Mouse (Mus musculus): ENCODE measurements at regions not wholly inside any gene's neighbourhood (a gene's known extent, or its start where the extent isn't known, plus 50 kb on each side); places are given as distances from the start of the nearest gene placed in this dataset.

DNA sequence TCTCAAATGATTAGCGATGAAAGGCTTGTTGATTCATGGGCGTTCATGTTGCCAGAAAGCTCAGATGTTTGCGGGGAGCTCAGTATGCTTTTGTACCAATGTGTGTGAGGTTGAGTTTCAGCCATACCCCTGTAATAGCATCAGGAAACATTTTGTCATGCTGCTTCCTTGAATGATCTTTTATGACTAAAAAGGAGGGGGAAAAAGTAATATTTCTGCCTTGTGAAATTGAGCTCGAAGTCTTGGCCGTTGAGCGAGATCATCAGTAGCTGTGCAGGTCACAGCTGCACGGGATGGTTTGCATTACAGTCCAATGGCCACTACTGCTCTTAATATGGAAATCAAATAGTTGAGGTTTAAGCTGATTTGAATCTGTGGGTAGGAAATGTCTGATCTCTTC, 145.3 kb upstream of the Fermt1 start:
- Histone ChIP-seq H3K4me3 (ENCODE audit: low read depth, low read length) (no peak overlapping the region), H3K27ac (ENCODE audit: low read length) (no peak overlapping the region), H3K9ac (replicated peaks; ENCODE audit: low read depth) (no peak overlapping the region), H3K4me2 (replicated peaks; ENCODE audit: low read depth, low read length) (no peak overlapping the region), H3K36me3 (ENCODE audit: insufficient read depth, low read length) (no peaks in the 10 kb centered on the region), H3K4me1 (ENCODE audit: insufficient read depth, low read depth, low read length) (no peaks in the 10 kb centered on the region), H3K9me3 (ENCODE audit: low read length) (no peaks in the 10 kb centered on the region), H3K27me3 (replicated peaks; ENCODE audit: insufficient read depth, low read length) (no peaks in the 10 kb centered on the region)
- ATAC-seq (no peak), DNase-seq (ENCODE audit: low spot score) (no peak)
- TF ChIP-seq EP300 (IDR thresholded peaks at IDR 0.05) (no peak), CTCF (IDR thresholded peaks at IDR 0.05) (no peak)
- WGBS: 84% methylated on average over 7 of the region's 7 CpGs

DNA sequence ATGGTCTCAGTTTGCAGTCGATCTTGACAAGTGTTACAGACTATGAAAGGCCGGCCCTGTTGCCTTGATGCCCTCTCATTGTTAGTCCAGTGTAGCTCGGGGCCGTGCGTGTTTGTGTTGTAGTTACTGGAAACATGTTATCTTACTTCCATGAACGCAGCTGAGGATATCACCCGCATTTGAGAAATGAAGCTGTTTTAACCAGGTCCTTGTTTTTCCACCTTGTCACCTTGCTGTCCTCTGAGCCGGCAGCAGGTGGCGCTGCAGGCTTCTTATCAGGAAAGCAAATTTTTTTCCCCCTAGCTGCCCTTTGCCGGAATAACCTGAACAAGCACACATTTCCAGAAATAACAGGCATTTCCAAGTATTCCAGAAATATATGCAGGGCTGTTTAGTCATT, 167.9 kb upstream of the Fermt1 start:
- Histone ChIP-seq H3K9me3 (ENCODE audit: low read length) (no peaks in the 10 kb centered on the region), H3K4me3 (ENCODE audit: low read depth, low read length) (no peak overlapping the region), H3K36me3 (ENCODE audit: insufficient read depth, low read length) (no peaks in the 10 kb centered on the region), H3K27ac (ENCODE audit: low read length) (no peak overlapping the region), H3K4me2 (replicated peaks; ENCODE audit: low read depth, low read length) (no peak overlapping the region), H3K27me3 (replicated peaks; ENCODE audit: insufficient read depth, low read length) (no peaks in the 10 kb centered on the region), H3K9ac (replicated peaks; ENCODE audit: low read depth) (no peak overlapping the region), H3K4me1 (ENCODE audit: insufficient read depth, low read depth, low read length) (no peaks in the 10 kb centered on the region)
- no peak for ATAC-seq
- peak; percentile 81 for DNase-seq (ENCODE audit: low spot score)
- TF ChIP-seq EP300 (IDR thresholded peaks at IDR 0.05) (no peak), CTCF (IDR thresholded peaks at IDR 0.05) (peak; percentile 94)
- WGBS: 20% methylated on average over 10 of the region's 10 CpGs

DNA sequence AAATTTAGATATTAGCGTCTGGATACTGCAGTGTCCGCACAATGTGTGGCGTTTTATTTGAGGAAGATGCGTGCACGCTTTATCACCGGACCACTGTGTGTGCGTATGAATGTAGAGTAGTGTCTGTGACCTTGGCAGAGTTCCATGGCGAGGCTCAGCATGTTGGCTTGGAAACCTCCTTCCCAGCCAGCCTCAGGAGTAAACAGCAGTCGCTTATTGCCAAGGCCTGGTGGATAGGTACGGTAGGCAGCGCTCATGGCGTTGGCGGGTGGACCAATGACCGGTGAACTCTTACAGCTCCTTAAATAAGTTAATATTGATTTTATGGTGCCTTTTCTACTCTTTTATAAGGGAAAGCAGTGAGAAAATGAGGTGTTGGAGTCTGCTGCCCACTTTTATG, 172.9 kb upstream of the Fermt1 start:
- 80% methylated on average over 14 of the region's 14 CpGs for WGBS
- H3K4me1 ChIP-seq (ENCODE audit: insufficient read depth, low read depth, low read length): no peaks in the 10 kb centered on the region
- ATAC-seq: no peak

DNA sequence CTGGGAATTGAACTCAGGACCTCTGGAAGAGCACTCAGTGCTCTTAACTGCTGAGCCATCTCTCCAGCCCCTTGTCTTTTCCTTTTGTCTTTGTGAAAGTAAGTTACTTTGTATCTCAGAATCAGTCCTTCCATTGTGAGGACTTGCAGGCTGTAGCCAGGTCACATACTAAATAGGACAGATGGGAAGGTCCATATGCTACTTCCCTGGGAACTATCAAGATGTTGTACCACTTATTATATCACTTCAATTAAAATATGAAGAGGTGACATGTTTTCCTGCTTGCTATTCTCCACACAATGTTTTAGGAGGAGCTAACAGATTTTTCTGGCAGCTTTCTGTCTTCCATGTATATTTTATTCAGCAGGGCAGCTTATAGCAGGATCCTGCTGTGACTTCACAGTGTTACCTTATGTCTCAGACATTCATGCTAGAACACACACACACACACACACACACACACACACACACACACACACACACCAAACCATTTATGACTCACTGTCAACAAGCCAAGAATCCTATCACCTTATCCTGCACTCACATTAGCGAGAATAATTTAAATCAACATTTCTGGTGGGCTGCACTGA, 179.6 kb upstream of the Fermt1 start:
- WGBS: 83% methylated on average over 1 of the region's 1 CpGs
- Histone ChIP-seq H3K36me3 (ENCODE audit: insufficient read depth, low read length) (no peaks in the 10 kb centered on the region), H3K4me2 (replicated peaks; ENCODE audit: low read depth, low read length) (no peak overlapping the region), H3K4me3 (ENCODE audit: low read depth, low read length) (no peak overlapping the region), H3K27ac (ENCODE audit: low read length) (no peak overlapping the region), H3K9me3 (ENCODE audit: low read length) (no peaks in the 10 kb centered on the region), H3K4me1 (ENCODE audit: insufficient read depth, low read depth, low read length) (no peaks in the 10 kb centered on the region), H3K27me3 (replicated peaks; ENCODE audit: insufficient read depth, low read length) (no peaks in the 10 kb centered on the region), H3K9ac (replicated peaks; ENCODE audit: low read depth) (no peak overlapping the region)
- ATAC-seq (no peak), DNase-seq (ENCODE audit: low spot score) (no peak)
- TF ChIP-seq EP300 (IDR thresholded peaks at IDR 0.05): no peak
- TF ChIP-seq CTCF (IDR thresholded peaks at IDR 0.05): no peak

More for the DNA sequence above, 172.9 kb upstream of the Fermt1 start:
- Histone ChIP-seq H3K27ac (ENCODE audit: low read length) (no peak overlapping the region), H3K9me3 (ENCODE audit: low read length) (no peaks in the 10 kb centered on the region), H3K4me2 (replicated peaks; ENCODE audit: low read depth, low read length) (no peak overlapping the region), H3K36me3 (ENCODE audit: insufficient read depth, low read length) (no peaks in the 10 kb centered on the region), H3K4me3 (ENCODE audit: low read depth, low read length) (no peak overlapping the region), H3K27me3 (replicated peaks; ENCODE audit: insufficient read depth, low read length) (no peaks in the 10 kb centered on the region), H3K9ac (replicated peaks; ENCODE audit: low read depth) (no peak overlapping the region)
- TF ChIP-seq EP300 (IDR thresholded peaks at IDR 0.05): no peak
- TF ChIP-seq CTCF (IDR thresholded peaks at IDR 0.05): no peak
- DNase-seq (ENCODE audit: low spot score): no peak

DNA sequence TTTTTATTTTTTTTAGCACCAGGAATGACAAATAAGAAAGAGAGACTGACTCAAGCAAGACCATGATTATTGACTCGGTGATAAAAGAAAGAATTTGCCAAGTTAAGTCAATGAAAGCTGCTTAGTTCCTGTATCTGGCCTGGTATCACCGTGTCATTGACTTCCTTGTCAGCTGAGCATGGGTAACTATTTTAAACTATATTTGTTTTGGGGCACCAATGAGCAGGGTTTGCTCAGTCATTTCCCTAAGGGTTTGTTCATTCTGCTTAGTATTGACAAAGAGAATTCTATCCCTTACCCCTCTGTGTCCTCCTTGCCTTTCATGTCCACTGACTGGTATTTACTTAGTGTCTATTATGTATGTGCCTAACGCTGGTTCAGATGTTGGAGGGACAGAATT, 189.2 kb upstream of the Fermt1 start:
- ATAC-seq (no peak), DNase-seq (ENCODE audit: low spot score) (no peak)
- no peak overlapping the region for H3K4me3 ChIP-seq (ENCODE audit: low read depth, low read length)
- no peak overlapping the region for H3K27ac ChIP-seq (ENCODE audit: low read length)
- no peaks in the 10 kb centered on the region for H3K36me3 ChIP-seq (ENCODE audit: insufficient read depth, low read length)
- H3K4me2 ChIP-seq (replicated peaks; ENCODE audit: low read depth, low read length): no peak overlapping the region
- WGBS: 47% methylated on average over 3 of the region's 3 CpGs
- no peaks in the 10 kb centered on the region for H3K27me3 ChIP-seq (replicated peaks; ENCODE audit: insufficient read depth, low read length)
- H3K9me3 ChIP-seq (ENCODE audit: low read length): no peaks in the 10 kb centered on the region
- H3K9ac ChIP-seq (replicated peaks; ENCODE audit: low read depth): no peak overlapping the region
- no peaks in the 10 kb centered on the region for H3K4me1 ChIP-seq (ENCODE audit: insufficient read depth, low read depth, low read length)
- TF ChIP-seq CTCF (IDR thresholded peaks at IDR 0.05) (no peak), EP300 (IDR thresholded peaks at IDR 0.05) (no peak)

DNA sequence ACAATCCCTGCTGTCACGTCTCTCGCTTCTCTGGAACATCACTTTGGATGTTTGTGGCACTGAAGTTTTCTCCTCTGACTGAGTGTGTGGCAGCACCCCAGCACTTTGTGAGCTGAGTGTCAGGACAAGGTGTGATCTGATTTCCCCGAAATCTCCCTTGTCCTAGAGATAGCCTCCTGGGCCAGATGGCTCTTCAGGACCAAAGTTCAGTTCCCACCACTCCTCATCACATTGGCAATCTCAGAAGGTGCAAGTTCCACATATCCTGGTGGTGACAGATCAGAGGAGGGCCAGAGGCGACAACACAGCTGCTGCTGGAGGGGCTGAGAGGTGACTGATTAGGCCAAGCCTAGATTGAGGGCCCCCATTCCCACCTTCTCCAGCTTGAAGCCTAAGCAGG, 193.2 kb upstream of the Fermt1 start:
- Histone ChIP-seq H3K4me2 (replicated peaks; ENCODE audit: low read depth, low read length) (no peak overlapping the region), H3K27ac (ENCODE audit: low read length) (no peak overlapping the region), H3K27me3 (replicated peaks; ENCODE audit: insufficient read depth, low read length) (no peaks in the 10 kb centered on the region), H3K9me3 (ENCODE audit: low read length) (no peaks in the 10 kb centered on the region), H3K4me1 (ENCODE audit: insufficient read depth, low read depth, low read length) (no peaks in the 10 kb centered on the region), H3K4me3 (ENCODE audit: low read depth, low read length) (no peak overlapping the region), H3K36me3 (ENCODE audit: insufficient read depth, low read length) (no peaks in the 10 kb centered on the region), H3K9ac (replicated peaks; ENCODE audit: low read depth) (no peak overlapping the region)
- 76% methylated on average over 4 of the region's 4 CpGs for WGBS
- ATAC-seq (no peak), DNase-seq (ENCODE audit: low spot score) (no peak)
- TF ChIP-seq CTCF (IDR thresholded peaks at IDR 0.05) (no peak), EP300 (IDR thresholded peaks at IDR 0.05) (no peak)

Data from lung, postnatal 0 days (tissue).